12 mouse cellular contexts compared by ENCODE assay signal in the genomic region with DNA sequence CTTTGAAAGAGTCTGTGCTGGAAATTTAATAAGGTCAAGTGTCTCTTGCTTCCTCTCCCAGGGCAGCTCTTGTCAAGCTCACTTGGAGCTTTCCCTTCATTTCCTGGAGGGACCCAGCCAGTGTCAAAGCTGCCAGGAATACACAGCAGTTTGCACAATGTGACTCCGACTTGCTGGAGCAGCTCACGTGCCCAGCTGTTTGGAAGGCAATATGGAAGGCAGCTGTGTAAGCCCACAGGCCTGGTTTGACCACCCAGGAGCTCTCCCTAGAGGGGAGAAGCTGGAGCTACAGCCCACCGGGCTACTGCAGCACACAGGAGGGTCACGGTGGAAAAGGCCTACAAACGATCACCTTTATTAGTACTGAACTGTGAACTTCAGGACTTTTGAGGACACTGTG.
DNase-seq lines count a peak whose midpoint lies in the region; ATAC-seq and TF ChIP-seq lines count a peak whose summit lies in the region.
"Had no signal": no experiment of that assay in that cellular context is flagged by ENCODE, and none has a peak within 500 bp of the region (broad histone marks: within the 10 kb centered on the region; RNA-seq: fewer than 3 reads in every experiment).

No protein-coding gene starts in this region.

- H3K4me1 ChIP-seq in lung, embryonic 15.5 days, result no peaks in the 10 kb centered on the region
- no peaks in the 10 kb centered on the region for H3K4me1 ChIP-seq in kidney, embryonic 14.5 days (ENCODE audit: control insufficient read depth, insufficient read depth, low read length)
- H3K4me1 ChIP-seq: heart, embryonic 13.5 days; intestine, embryonic 15.5 days; liver, embryonic 12.5 days had no signal

- ATAC-seq in lung, embryonic 15.5 days (ENCODE audit: borderline replicate concordance, extremely low read depth, low FRiP score, low TSS enrichment), result peak; percentile 82; the same call in 1 of the 2 replicates
- no peak for ATAC-seq in megakaryocyte-erythroid progenitor cell, adult 5-6 weeks (replicated peaks; ENCODE audit: low FRiP score, low TSS enrichment, poor library complexity, severe bottlenecking)
- ATAC-seq in kidney, embryonic 14.5 days (ENCODE audit: low FRiP score, low TSS enrichment), result no peak
- ATAC-seq: intestine, embryonic 15.5 days; liver, embryonic 12.5 days had no signal

- 45% methylated on average over 5 of the region's 5 CpGs for WGBS in lung, embryonic 15.5 days
- WGBS in kidney, embryonic 14.5 days, result 52% methylated on average over 5 of the region's 5 CpGs

- no peak for TF ChIP-seq CTCF in gastrocnemius, adult 2 months (IDR thresholded peaks at IDR 0.05)

- no peak overlapping the region for H3K9ac ChIP-seq in lung, embryonic 15.5 days
- H3K9ac ChIP-seq in kidney, embryonic 14.5 days (ENCODE audit: low read depth, low read length), result no peak overlapping the region
- H3K9ac ChIP-seq: heart, embryonic 13.5 days; intestine, embryonic 15.5 days; liver, embryonic 12.5 days had no signal

- no peaks in the 10 kb centered on the region for H3K27me3 ChIP-seq in lung, embryonic 15.5 days
- H3K27me3 ChIP-seq in kidney, embryonic 14.5 days (ENCODE audit: control insufficient read depth, insufficient read depth, low read length), result no peaks in the 10 kb centered on the region
- H3K27me3 ChIP-seq: heart, embryonic 13.5 days; intestine, embryonic 15.5 days; liver, embryonic 12.5 days had no signal

- no peak overlapping the region for H3K4me3 ChIP-seq in gastrocnemius, adult 2 months
- H3K4me3 ChIP-seq in lung, embryonic 15.5 days, result no peak overlapping the region
- no peak overlapping the region for H3K4me3 ChIP-seq in kidney, embryonic 14.5 days (ENCODE audit: low read length)
- H3K4me3 ChIP-seq: heart, embryonic 13.5 days; intestine, embryonic 15.5 days; liver, embryonic 12.5 days had no signal

- no peaks in the 10 kb centered on the region for H3K36me3 ChIP-seq in lung, embryonic 15.5 days
- no peaks in the 10 kb centered on the region for H3K36me3 ChIP-seq in kidney, embryonic 14.5 days (ENCODE audit: control insufficient read depth, insufficient read depth, low read length)
- H3K36me3 ChIP-seq: heart, embryonic 13.5 days; intestine, embryonic 15.5 days; liver, embryonic 12.5 days had no signal

- no peaks in the 10 kb centered on the region for H3K9me3 ChIP-seq in lung, embryonic 15.5 days
- no peaks in the 10 kb centered on the region for H3K9me3 ChIP-seq in kidney, embryonic 14.5 days (ENCODE audit: control insufficient read depth, low read length)
- H3K9me3 ChIP-seq: heart, embryonic 13.5 days; intestine, embryonic 15.5 days; liver, embryonic 12.5 days had no signal

- DNase-seq in adrenal gland, postnatal 14 days, result peak; percentile 15
- DNase-seq in adrenal gland, adult (ENCODE audit: inconsistent age in 2 of 2, low spot score in 1 of 2), result no peak
- DNase-seq in ES-CJ7 (ENCODE audit: low read depth, low spot score), result peak; percentile 19
- peak; percentile 41 for DNase-seq in gastrocnemius, adult 2 months
- no peak for DNase-seq in spleen, adult 12 weeks (ENCODE audit: low spot score)
- DNase-seq: cerebellum, adult 9-11 months had no signal

- intact Hi-C loops in gastrocnemius, adult 2 months (cut with DNase I), result no loop called here

- no peak overlapping the region for H3K27ac ChIP-seq in gastrocnemius, adult 2 months
- no peak overlapping the region for H3K27ac ChIP-seq in lung, embryonic 15.5 days
- H3K27ac ChIP-seq in kidney, embryonic 14.5 days (ENCODE audit: low read depth, low read length), result no peak overlapping the region
- H3K27ac ChIP-seq: heart, embryonic 13.5 days; intestine, embryonic 15.5 days; liver, embryonic 12.5 days had no signal

- H3K4me2 ChIP-seq in lung, embryonic 15.5 days, result no peak overlapping the region
- H3K4me2 ChIP-seq in kidney, embryonic 14.5 days (replicated peaks; ENCODE audit: low read depth, low read length), result no peak overlapping the region
- H3K4me2 ChIP-seq: heart, embryonic 13.5 days; intestine, embryonic 15.5 days; liver, embryonic 12.5 days had no signal

Comparison
In these comparisons a context has a peak if more than half of its experiments do, and no peak if none do; other contexts are left out.
1. DNase-seq: peak in adrenal gland, postnatal 14 days (single experiment), ES-CJ7 (single experiment) and gastrocnemius, adult 2 months (single experiment); none in adrenal gland, adult (0 of 2) and spleen, adult 12 weeks (single experiment).